Mouse (Mus musculus) brain, embryonic 14.5 days (tissue): ENCODE measurements around the gene Rnf157.

Experiments
- CTCF ChIP-seq: fragments of 200-500 bp; IDR thresholded peaks from 2 replicates; pipeline ENCODE4 v1.5.1; 2012; ENCODE audit warnings: inconsistent platforms, mild to moderate bottlenecking, moderate library complexity, borderline replicate concordance; ENCODE audit not compliant: insufficient read depth, insufficient read length; ENCODE audit errors: extremely low read depth
- POLR2A ChIP-seq: fragments of 200-500 bp; IDR thresholded peaks from 2 replicates; pipeline ENCODE4 v1.6.1; 2012; ENCODE audit warnings: mild to moderate bottlenecking, inconsistent platforms, borderline replicate concordance; ENCODE audit not compliant: poor library complexity, insufficient read depth, insufficient read length, severe bottlenecking; ENCODE audit errors: extremely low read depth

- TF ChIP-seq POLR2A (no peak), CTCF (no peak)
These were observed 36.5 kb upstream of the Rnf157 start for GRCm38 (mm10) chr11:116449341-116449740.
